25 mouse cellular contexts compared by ENCODE assay signal in genomic region chr17:10042042-10042652, GRCm38 (mm10).
DNase-seq lines count a peak whose midpoint lies in the region; ATAC-seq lines count a peak whose summit lies in the region.
"Had no signal": no experiment of that assay in that cellular context is flagged by ENCODE, and none has a peak within 500 bp of the region (broad histone marks: within the 10 kb centered on the region; RNA-seq: fewer than 3 reads in every experiment).

No protein-coding gene starts in this region.

- WGBS in liver, embryonic 12.5 days (ENCODE audit: insufficient replicate concordance), result 66% methylated on average over 5 of the region's 5 CpGs
- 95% methylated on average over 5 of the region's 5 CpGs for WGBS in macrophage (ENCODE audit: missing documents)

- peak; percentile 38; the same call in 1 of the 2 replicates for ATAC-seq in frontal cortex, adult (ENCODE audit: low TSS enrichment)
- ATAC-seq in liver, embryonic 12.5 days, result peak; percentile 93
- ATAC-seq: forebrain, embryonic 15.5 days; inflammation-experienced regulatory T-cells, adult 6 months had no signal

- no peaks in the 10 kb centered on the region for H3K36me3 ChIP-seq in liver, embryonic 12.5 days
- H3K36me3 ChIP-seq in macrophage (ENCODE audit: inconsistent target), result no peaks in the 10 kb centered on the region
- H3K36me3 ChIP-seq: embryonic facial prominence, embryonic 10.5 days; forebrain, embryonic 15.5 days; limb, embryonic 12.5 days; lung, embryonic 15.5 days; neural tube, embryonic 12.5 days had no signal

- no peaks in the 10 kb centered on the region for H3K9me3 ChIP-seq in liver, embryonic 12.5 days (replicated peaks)
- H3K9me3 ChIP-seq: forebrain, embryonic 15.5 days; limb, embryonic 12.5 days; lung, embryonic 15.5 days; neural tube, embryonic 12.5 days had no signal

- no peaks in the 10 kb centered on the region for H3K79me2 ChIP-seq in macrophage (ENCODE audit: inconsistent target)

- no peak for DNase-seq in frontal cortex, postnatal 10 days (ENCODE audit: low spot score in 2 of 2)
- DNase-seq in layer of hippocampus, adult 9-11 months, result peak; percentile 20
- DNase-seq in layer of hippocampus, adult 8-10 months (ENCODE audit: low spot score in 2 of 2), result no peak
- DNase-seq in urinary bladder, postnatal 10 days (ENCODE audit: low spot score), result no peak
- DNase-seq in adrenal gland, postnatal 36 days, result no peak
- DNase-seq: adrenal gland, adult 8-10 months; cerebellum, adult 9-10 months; gastrocnemius, postnatal 25 days; kidney, adult 2 months; kidney, postnatal 10 days; lung, postnatal 36 days; midbrain, embryonic 14.5 days; retina, postnatal 1 day; right cerebral cortex, postnatal 25 days; thymus, postnatal 14 days had no signal

- H3K27ac ChIP-seq in liver, embryonic 12.5 days, result peak overlapping the region; percentile 74
- H3K27ac ChIP-seq in macrophage, result peak overlapping the region; percentile 59; the same call in 1 of the 2 replicates
- H3K27ac ChIP-seq: embryonic facial prominence, embryonic 10.5 days; forebrain, embryonic 15.5 days; hindbrain, embryonic 14.5 days; limb, embryonic 12.5 days; neural tube, embryonic 12.5 days had no signal

- H3K27me3 ChIP-seq in liver, embryonic 12.5 days (replicated peaks), result no peaks in the 10 kb centered on the region
- H3K27me3 ChIP-seq: forebrain, embryonic 15.5 days; limb, embryonic 12.5 days; lung, embryonic 15.5 days; neural tube, embryonic 12.5 days had no signal

- no peak overlapping the region for H3K4me3 ChIP-seq in liver, embryonic 12.5 days
- no peak overlapping the region for H3K4me3 ChIP-seq in macrophage (ENCODE audit: inconsistent target)
- H3K4me3 ChIP-seq: embryonic facial prominence, embryonic 10.5 days; forebrain, embryonic 15.5 days; limb, embryonic 12.5 days; lung, embryonic 15.5 days; neural tube, embryonic 12.5 days had no signal

- H3K4me2 ChIP-seq in liver, embryonic 12.5 days, result peak overlapping the region; percentile 28; the same call in 1 of the 2 replicates
- H3K4me2 ChIP-seq: forebrain, embryonic 15.5 days; hindbrain, embryonic 14.5 days; limb, embryonic 12.5 days; lung, embryonic 15.5 days; neural tube, embryonic 12.5 days had no signal

- no peak overlapping the region for H3K9ac ChIP-seq in liver, embryonic 12.5 days
- H3K9ac ChIP-seq: forebrain, embryonic 15.5 days; hindbrain, embryonic 14.5 days; limb, embryonic 12.5 days; lung, embryonic 15.5 days; neural tube, embryonic 12.5 days had no signal

- H3K4me1 ChIP-seq in liver, embryonic 12.5 days, result peaks cover 21% of the 10 kb centered on the region
- H3K4me1 ChIP-seq: forebrain, embryonic 15.5 days; limb, embryonic 12.5 days; neural tube, embryonic 12.5 days had no signal
